Comparison of ENCODE assay signal across 9 mouse cellular contexts in the genomic region with DNA sequence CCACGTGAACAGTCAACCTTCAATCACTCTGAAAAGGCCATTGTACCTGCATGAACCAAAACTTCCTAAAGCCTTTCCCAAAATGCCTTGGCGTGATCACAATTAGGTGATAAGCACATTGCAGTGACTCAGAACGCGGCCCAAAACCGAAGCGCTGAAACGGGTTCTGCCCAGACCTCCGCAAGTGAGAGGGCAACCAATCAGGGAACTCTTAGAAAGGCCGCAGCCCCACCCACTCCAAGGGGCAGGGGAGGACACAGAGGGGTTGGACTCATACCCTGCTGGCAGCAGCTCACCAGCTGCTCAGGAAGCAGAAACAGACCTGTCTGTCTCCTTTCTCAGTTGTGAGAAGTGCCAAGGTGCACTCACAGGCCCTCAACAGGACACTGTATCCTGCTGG. TPM values are rescaled to one million over a fixed set of nuclear protein-coding genes. Genes with fewer than 3 reads are reported as not detected.
DNase-seq lines count a peak whose midpoint lies in the region; ATAC-seq lines count a peak whose summit lies in the region.
"Had no signal": no experiment of that assay in that cellular context is flagged by ENCODE, and none has a peak within 500 bp of the region (broad histone marks: within the 10 kb centered on the region; RNA-seq: fewer than 3 reads in every experiment).

No protein-coding gene starts in this region.

- intact Hi-C loops in left cerebral cortex, postnatal 36 days (cut with DNase I): no loop called here

- H3K4me3 ChIP-seq in heart, embryonic 10.5 days: peak overlapping the region; percentile 54
- peak overlapping the region; percentile 14; the same call in 1 of the 2 replicates for H3K4me3 ChIP-seq in lung, embryonic 16.5 days (ENCODE audit: low read length)

- H3K4me1 ChIP-seq in heart, embryonic 10.5 days: peaks cover 23% of the 10 kb centered on the region
- peaks cover 14% of the 10 kb centered on the region for H3K4me1 ChIP-seq in lung, embryonic 16.5 days (replicated peaks; ENCODE audit: control insufficient read depth, insufficient read depth, low read length)

- peak overlapping the region; percentile 48 for H3K4me2 ChIP-seq in lung, embryonic 16.5 days (ENCODE audit: low read depth, low read length)

- peak; percentile 85 for ATAC-seq in lung, embryonic 16.5 days (ENCODE audit: low read depth)
- ATAC-seq: Patski had no signal

- H3K9ac ChIP-seq in lung, embryonic 16.5 days (ENCODE audit: low read length): 0 out of 2 replicates have a peak overlapping the region, but pooled peaks have one; percentile 14

- H3K36me3 ChIP-seq in heart, embryonic 10.5 days: no peaks in the 10 kb centered on the region
- H3K36me3 ChIP-seq in lung, embryonic 16.5 days (ENCODE audit: control insufficient read depth, insufficient read depth, low read length): no peaks in the 10 kb centered on the region

- no peaks in the 10 kb centered on the region for H3K27me3 ChIP-seq in heart, embryonic 10.5 days (ENCODE audit: insufficient read depth, poor library complexity, severe bottlenecking)
- no peaks in the 10 kb centered on the region for H3K27me3 ChIP-seq in lung, embryonic 16.5 days (ENCODE audit: control insufficient read depth, insufficient read depth, low read depth, low read length)
- H3K27me3 ChIP-seq: Patski had no signal

- 1% methylated on average over 9 of the region's 9 CpGs for WGBS in heart, embryonic 10.5 days
- 14% methylated on average over 9 of the region's 9 CpGs for WGBS in lung, embryonic 16.5 days

- no peak overlapping the region; the same call in 1 of the 2 replicates for H3K27ac ChIP-seq in heart, embryonic 10.5 days
- H3K27ac ChIP-seq in lung, embryonic 16.5 days (ENCODE audit: low read length): 0 out of 2 replicates have a peak overlapping the region, but pooled peaks have one; percentile 10

- DNase-seq in ovary, adult 18-20 months (ENCODE audit: low spot score): peak; percentile 74
- no peak for DNase-seq in ovary, postnatal 14 days (ENCODE audit: low spot score)
- DNase-seq in embryo, embryonic 11 days: peak; percentile 57
- peak; percentile 86 for DNase-seq in heart, embryonic 10.5 days (ENCODE audit: low spot score)
- DNase-seq in kidney, adult 8-10 months: peak; percentile 88 to 90
- peak; percentile 50 for DNase-seq in retina, embryonic 14.5 days (ENCODE audit: low spot score)
- no peak for DNase-seq in left cerebral cortex, postnatal 36 days (ENCODE audit: low spot score in 2 of 2)

- H3K9me3 ChIP-seq in heart, embryonic 10.5 days: no peaks in the 10 kb centered on the region
- no peaks in the 10 kb centered on the region for H3K9me3 ChIP-seq in lung, embryonic 16.5 days (ENCODE audit: control insufficient read depth, low read length)

RNA-seq across cellular contexts. Expression of a gene that starts 13.6 kb away (rescaled TPM):
- 8.7 and 10.3 TPM in 2 replicates for polyA plus RNA-seq in heart, embryonic 10.5 days (2016; fragmentation: Nextera tagmentation; extraction: Ambion mirVana)
- 11.1 and 12.1 TPM in 2 replicates for polyA plus RNA-seq in lung, embryonic 16.5 days (2015; fragmentation: Nextera tagmentation; extraction: Ambion mirVana)
- total RNA-seq in left cerebral cortex, postnatal 36 days (2021): 100 to 1,000 TPM; 150 to 153 TPM

Comparison
In these comparisons a context has a peak if more than half of its experiments do, and no peak if none do; other contexts are left out.
1. DNase-seq: peak in ovary, adult 18-20 months (single experiment), embryo, embryonic 11 days (single experiment), heart, embryonic 10.5 days (single experiment), kidney, adult 8-10 months (2 of 2) and retina, embryonic 14.5 days (single experiment); none in ovary, postnatal 14 days (single experiment) and left cerebral cortex, postnatal 36 days (0 of 2).